Mouse (Mus musculus) cerebellum, adult 2 months (tissue): Measurements from ENCODE around the gene Tspan9.

Experiments used
- CTCF ChIP-seq: fragments of 200-500 bp; IDR thresholded peaks from 2 replicates; pipeline ENCODE4 v1.5.1; 2011; ENCODE audit warnings: low read depth, mild to moderate bottlenecking, control low read depth, low read length, moderate library complexity, borderline replicate concordance; ENCODE audit not compliant: insufficient read depth
- POLR2A ChIP-seq: fragments of 200-500 bp; IDR thresholded peaks from 2 replicates; pipeline ENCODE4 v1.6.1; 2011; ENCODE audit warnings: low read length, control low read depth, borderline replicate concordance; ENCODE audit not compliant: insufficient read depth

DNA sequence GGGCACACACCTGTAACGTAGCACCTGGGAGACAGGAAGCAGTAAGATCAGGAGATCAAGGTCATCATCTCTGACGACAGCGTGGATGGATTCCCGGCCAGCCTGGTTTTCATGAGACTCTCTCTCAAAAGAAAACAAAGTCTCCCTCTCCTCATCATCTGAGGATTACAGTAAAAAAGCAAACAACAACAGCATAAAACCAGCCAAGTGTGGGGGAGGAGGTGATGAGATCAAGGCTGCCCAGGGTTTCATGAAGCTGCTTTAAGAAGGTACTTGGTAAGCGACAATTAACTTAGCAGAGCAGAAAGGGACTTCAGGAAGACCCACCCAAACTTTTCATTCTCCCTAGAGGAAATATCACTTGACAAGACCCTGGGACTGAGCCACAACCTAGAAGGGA, 39.5 kb downstream of the Tspan9 start:
- TF ChIP-seq POLR2A (no peak), CTCF (no peak)
